Mouse (Mus musculus) neural tube, embryonic 12.5 days (tissue): ENCODE results near the gene Prx. TPM values are rescaled to one million over a fixed set of nuclear protein-coding genes. Genes with fewer than 3 reads are reported as not detected.

ENCODE experiments used
- ATAC-seq: fragments of 200-750 bp; cut with Nextera tagmentation; 2 replicates; pipeline ENCODE4 v1.8.0; 2017; ENCODE audit warnings: low read depth, mild to moderate bottlenecking, moderate TSS enrichment, moderate library complexity; ENCODE audit not compliant: low FRiP score
- H3K27ac ChIP-seq: fragments of 300-500 bp; sonication (generic); 2 replicates; pipeline ENCODE4 v1.5.1; 2016
- H3K27me3 ChIP-seq: fragments of 300-500 bp; sonication (generic); replicated peaks from 2 replicates; pipeline ENCODE4 v1.6.1; 2016; ENCODE audit warnings: mild to moderate bottlenecking
- H3K36me3 ChIP-seq: fragments of 300-500 bp; sonication (generic); 2 replicates; pipeline ENCODE4 v1.6.1; 2016; ENCODE audit warnings: mild to moderate bottlenecking
- H3K4me1 ChIP-seq: fragments of 300-500 bp; sonication (generic); 2 replicates; pipeline ENCODE4 v1.6.1; 2016
- H3K4me2 ChIP-seq: fragments of 300-500 bp; sonication (generic); replicated peaks from 2 replicates; pipeline ENCODE4 v1.6.1; 2016; ENCODE audit warnings: mild to moderate bottlenecking
- H3K4me3 ChIP-seq: fragments of 300-500 bp; sonication (generic); 2 replicates; pipeline ENCODE4 v1.5.1; 2016
- H3K9ac ChIP-seq: fragments of 300-500 bp; sonication (generic); 2 replicates; pipeline ENCODE4 v1.6.1; 2016; ENCODE audit warnings: mild to moderate bottlenecking
- H3K9me3 ChIP-seq: fragments of 300-500 bp; sonication (generic); 2 replicates; pipeline ENCODE4 v1.6.1; 2016; ENCODE audit warnings: mild to moderate bottlenecking
- WGBS: fragments of 180-500 bp; shearing (Covaris S2); methylation state at CpG from one replicate; pipeline ENCODE4 v1.1.7; 2016; 5-methylcytosine and 5-hydroxymethylcytosine counted together
- polyA plus RNA-seq: library from polyadenylated mRNA; unstranded; fragments of >200 nt; fragmentation: Nextera tagmentation; extraction: Ambion mirVana; gene quantifications from 2 replicates; pipeline ENCODE4 v1.2.1, GENCODE M21; 2016

Prx gene
- polyA plus RNA-seq, 1 experiment from 2014 or later: 2.8 TPM

DNA sequence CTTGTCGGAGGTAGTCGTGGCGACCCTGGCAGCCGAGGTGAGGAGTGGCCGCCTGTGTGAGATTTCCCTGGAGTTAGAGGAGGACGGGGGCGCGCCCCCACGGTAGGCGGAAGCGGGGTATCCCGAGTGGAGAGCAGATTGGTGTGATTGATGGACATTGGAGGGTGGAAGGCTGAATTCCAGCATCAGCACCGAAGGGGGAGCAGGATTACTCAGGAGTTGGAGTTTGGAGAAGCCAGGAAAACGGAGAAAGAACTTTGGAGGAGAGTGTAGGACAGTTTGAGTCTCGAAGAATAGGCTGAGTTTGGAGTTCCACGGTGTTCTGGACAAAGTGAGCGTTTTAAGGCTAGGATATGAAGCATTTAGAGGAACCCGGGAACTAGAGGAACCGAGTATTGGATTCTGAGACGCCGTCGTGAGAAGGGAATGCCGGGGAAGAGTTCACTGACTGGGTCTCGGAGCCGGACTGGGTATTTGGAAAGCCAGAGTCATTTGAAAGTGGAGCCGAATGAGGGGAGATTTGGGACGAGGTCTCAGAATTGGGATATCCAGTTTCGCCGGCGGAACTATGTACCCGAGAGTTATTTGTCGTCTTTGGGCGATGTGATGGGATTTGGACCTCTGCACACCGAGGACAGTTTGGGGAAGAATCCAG, 25.2 kb upstream of the Prx start:
- under 1% methylated on average over 34 of the region's 34 CpGs for WGBS
- Histone ChIP-seq H3K9ac (peak overlapping the region; percentile 70), H3K27me3 (no peaks in the 10 kb centered on the region), H3K4me3 (peak overlapping the region; percentile 69), H3K9me3 (no peaks in the 10 kb centered on the region), H3K4me1 (no peaks in the 10 kb centered on the region), H3K27ac (peak overlapping the region; percentile 81), H3K36me3 (peaks cover 14% of the 10 kb centered on the region), H3K4me2 (peak overlapping the region; percentile 76)
- ATAC-seq: no peak; the same call in 1 of the 2 replicates

DNA sequence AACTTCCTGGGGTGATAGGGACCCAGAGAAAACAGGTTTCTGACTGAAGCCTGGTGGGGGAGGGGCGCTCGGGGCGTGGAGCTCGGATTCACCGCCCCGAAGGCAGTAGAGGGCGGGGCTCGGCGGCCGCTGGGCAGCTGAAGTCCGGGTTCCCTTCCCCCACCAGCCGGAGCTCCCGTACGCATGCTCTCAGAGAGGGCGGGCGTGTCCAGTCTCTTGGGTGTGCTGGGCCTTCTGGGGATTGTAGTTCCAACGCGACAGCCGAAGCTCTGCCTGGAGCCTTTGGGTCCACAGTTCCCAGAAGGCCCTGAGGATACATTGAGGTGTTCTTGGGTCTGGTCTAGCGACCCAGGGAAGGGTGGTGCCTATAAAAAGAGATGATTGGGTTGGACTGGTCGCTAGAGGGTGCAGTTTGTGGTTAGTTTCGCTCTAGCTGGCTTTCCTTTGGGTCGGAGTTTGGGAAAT, 24.6 kb upstream of the Prx start:
- WGBS: under 1% methylated on average over 23 of the region's 23 CpGs
- Histone ChIP-seq H3K36me3 (peaks cover 14% of the 10 kb centered on the region), H3K27me3 (no peaks in the 10 kb centered on the region), H3K27ac (no peak overlapping the region), H3K4me2 (peak overlapping the region; percentile 76), H3K9me3 (no peaks in the 10 kb centered on the region), H3K9ac (peak overlapping the region; percentile 70), H3K4me1 (no peaks in the 10 kb centered on the region), H3K4me3 (peak overlapping the region; percentile 69)
- ATAC-seq: peak; percentile 81

DNA sequence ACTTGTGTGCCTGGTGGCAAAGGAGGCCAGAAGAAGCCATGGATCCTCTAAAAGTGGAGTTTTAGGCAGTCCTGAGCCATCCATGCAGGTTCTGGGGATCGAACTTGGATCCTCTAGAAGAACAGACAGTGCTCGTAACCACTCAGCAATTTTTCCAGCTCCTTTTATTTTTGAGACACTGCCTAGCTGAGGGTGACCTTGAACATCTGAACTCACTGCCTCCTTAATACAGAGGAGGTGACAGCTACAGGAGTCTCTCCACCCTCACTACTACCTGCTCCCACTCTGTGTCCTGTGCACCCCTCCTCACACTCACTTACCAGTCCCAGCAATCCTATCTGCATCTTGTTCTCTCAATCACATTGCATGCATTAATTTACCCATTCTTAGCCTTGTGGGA, 23.5 kb upstream of the Prx start:
- no peaks in the 10 kb centered on the region for H3K9me3 ChIP-seq
- H3K4me1 ChIP-seq: no peaks in the 10 kb centered on the region
- no peak overlapping the region for H3K4me3 ChIP-seq
- H3K9ac ChIP-seq: no peak overlapping the region
- ATAC-seq: no peak
- peaks cover 14% of the 10 kb centered on the region for H3K36me3 ChIP-seq
- no peaks in the 10 kb centered on the region for H3K27me3 ChIP-seq
- H3K4me2 ChIP-seq: peak overlapping the region; percentile 76; the same call in 1 of the 2 replicates
- H3K27ac ChIP-seq: no peak overlapping the region
- WGBS: 82% methylated on average over 2 of the region's 2 CpGs

DNA sequence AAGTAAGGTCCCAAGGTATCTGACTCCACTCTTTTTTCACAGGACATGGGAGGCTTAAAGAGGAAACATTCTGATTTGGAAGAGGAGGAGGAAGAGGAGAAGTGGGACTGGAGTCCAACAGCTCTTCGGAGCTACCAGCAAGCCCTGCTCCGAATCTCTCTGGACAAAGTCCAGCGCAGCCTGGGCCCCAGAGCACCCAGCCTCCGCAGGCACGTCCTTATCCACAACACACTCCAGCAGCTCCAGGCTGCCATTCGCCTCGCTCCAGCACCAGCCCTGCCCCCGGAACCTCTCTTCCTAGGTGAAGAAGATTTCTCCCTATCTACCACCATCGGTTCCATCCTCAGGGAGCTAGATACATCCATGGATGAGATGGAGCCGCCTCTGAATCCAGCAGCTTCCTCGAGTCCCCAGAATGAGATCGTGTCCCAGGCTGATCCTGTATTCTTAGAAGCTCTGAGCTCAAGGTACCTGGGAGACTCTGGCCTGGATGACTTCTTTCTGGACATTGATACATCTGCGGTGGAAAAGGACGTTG, 23.0 kb upstream of the Prx start:
- Histone ChIP-seq H3K4me3 (no peak overlapping the region), H3K36me3 (peaks cover 14% of the 10 kb centered on the region), H3K9me3 (no peaks in the 10 kb centered on the region), H3K27me3 (no peaks in the 10 kb centered on the region), H3K27ac (no peak overlapping the region), H3K4me1 (peaks cover 5% of the 10 kb centered on the region; the same call in 1 of the 2 replicates), H3K4me2 (no peak overlapping the region), H3K9ac (no peak overlapping the region)
- no peak for ATAC-seq
- 96% methylated on average over 14 of the region's 14 CpGs for WGBS

DNA sequence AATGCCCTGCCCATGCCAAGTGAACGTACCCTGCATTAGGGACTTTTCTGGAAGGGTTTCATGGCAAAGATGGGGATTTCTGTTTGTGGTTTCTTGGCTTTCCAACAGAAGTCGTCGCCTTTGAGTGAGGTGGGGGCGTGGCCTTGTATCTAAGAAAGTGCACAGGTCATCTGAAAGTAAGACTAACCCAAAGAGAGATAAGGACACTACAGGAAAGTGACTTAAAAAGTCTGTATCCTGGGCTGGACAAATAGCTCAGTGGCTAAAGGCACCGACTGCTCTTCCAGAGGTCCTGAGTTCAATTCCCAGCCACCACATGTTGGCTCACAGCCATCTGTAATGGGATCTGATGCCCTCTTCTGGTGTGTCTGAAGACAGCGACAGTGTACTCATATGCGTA, 20.6 kb upstream of the Prx start:
- ATAC-seq: no peak
- Histone ChIP-seq H3K4me3 (no peak overlapping the region), H3K4me1 (peaks cover 11% of the 10 kb centered on the region; the same call in 1 of the 2 replicates), H3K27me3 (no peaks in the 10 kb centered on the region), H3K4me2 (no peak overlapping the region), H3K27ac (no peak overlapping the region), H3K36me3 (peaks cover 14% of the 10 kb centered on the region), H3K9ac (no peak overlapping the region), H3K9me3 (no peaks in the 10 kb centered on the region)
- WGBS: 86% methylated on average over 7 of the region's 7 CpGs

DNA sequence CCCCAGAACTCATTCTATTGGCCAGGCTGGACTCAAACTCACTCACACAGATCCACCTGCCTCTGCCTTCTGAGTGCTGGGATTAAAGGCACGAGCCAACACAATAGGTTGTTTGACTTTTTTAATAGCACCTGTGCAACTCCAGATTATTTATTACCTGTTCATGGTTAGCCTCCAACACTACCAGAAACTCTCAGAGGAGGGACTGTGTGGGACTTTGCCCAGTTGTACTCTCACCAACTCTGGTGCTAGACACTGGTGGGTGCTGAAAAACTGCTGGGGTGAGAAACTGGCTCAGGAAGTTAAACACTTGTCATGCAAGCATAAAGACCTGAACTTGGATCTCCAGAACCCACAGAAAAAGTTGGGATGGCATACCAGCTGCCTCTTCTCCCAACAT, 19.4 kb upstream of the Prx start:
- Histone ChIP-seq H3K4me3 (no peak overlapping the region), H3K4me2 (no peak overlapping the region), H3K27ac (no peak overlapping the region), H3K9ac (no peak overlapping the region), H3K36me3 (peaks cover 14% of the 10 kb centered on the region), H3K4me1 (peaks cover 11% of the 10 kb centered on the region; the same call in 1 of the 2 replicates), H3K9me3 (no peaks in the 10 kb centered on the region), H3K27me3 (no peaks in the 10 kb centered on the region)
- WGBS: 64% methylated on average over 1 of the region's 1 CpGs
- ATAC-seq: no peak

DNA sequence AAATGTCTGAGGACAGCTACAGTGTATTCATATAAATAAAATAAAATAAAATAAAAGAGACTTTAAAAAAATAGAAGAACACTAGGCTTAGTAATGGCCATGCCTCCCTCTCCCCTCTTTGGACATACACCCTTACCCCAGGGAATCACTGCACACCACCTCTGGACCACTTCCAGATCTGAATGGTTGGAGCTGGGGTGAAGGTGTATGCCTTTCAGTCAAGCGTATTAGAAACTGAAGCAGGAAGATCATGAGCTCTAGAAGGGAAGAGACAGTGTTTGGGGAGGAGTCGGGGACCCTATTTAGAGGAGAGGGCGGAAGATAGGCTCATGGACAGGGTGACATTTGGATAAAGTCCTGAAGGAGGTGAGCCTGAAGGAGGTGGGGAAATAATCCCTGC, 18.6 kb upstream of the Prx start:
- Histone ChIP-seq H3K4me2 (no peak overlapping the region), H3K27ac (no peak overlapping the region), H3K9ac (no peak overlapping the region), H3K27me3 (no peaks in the 10 kb centered on the region), H3K36me3 (peaks cover 14% of the 10 kb centered on the region), H3K4me1 (peaks cover 11% of the 10 kb centered on the region; the same call in 1 of the 2 replicates), H3K4me3 (no peak overlapping the region), H3K9me3 (no peaks in the 10 kb centered on the region)
- ATAC-seq: no peak
- WGBS: 72% methylated on average over 3 of the region's 3 CpGs

DNA sequence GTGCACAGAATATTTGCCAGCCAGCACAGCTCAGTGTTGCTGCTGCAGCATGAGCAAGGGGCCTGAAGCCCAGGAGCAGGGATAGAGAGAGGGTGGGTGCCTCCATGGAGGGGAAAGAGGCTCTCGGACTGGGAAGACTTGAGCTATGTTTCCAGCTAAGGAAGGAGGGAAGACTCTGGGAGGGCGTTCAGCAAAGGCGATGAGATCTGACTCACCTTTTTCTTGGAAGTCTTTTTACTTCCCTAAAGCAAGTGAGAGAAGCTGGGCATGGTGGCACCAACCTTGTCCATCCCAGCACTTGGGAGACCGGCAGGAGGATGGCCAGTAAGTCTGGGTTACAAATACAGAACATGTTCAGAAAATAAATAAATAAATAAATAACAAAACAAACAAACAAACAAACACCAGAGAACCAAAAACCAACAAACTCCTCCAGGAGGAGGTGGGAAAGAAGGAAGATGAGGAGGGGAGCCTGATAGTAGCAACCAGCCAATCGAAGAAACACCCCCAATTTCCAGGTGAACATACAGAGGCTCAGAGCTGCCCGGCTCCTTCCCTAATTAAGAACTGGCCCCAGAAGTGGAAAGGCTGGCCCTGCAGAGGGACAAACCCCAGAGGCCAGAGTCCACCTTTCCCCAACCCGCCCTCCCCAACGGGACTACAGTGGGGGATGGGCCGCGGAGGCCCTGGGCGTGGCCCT, 18.0 kb upstream of the Prx start:
- Histone ChIP-seq H3K36me3 (peaks cover 10% of the 10 kb centered on the region), H3K9me3 (no peaks in the 10 kb centered on the region), H3K27ac (no peak overlapping the region), H3K4me1 (peaks cover 11% of the 10 kb centered on the region; the same call in 1 of the 2 replicates), H3K27me3 (no peaks in the 10 kb centered on the region), H3K4me2 (peak overlapping the region; percentile 64), H3K4me3 (peak overlapping the region; percentile 28), H3K9ac (peak overlapping the region; percentile 49)
- ATAC-seq: no peak
- 12% methylated on average over 11 of the region's 11 CpGs for WGBS

DNA sequence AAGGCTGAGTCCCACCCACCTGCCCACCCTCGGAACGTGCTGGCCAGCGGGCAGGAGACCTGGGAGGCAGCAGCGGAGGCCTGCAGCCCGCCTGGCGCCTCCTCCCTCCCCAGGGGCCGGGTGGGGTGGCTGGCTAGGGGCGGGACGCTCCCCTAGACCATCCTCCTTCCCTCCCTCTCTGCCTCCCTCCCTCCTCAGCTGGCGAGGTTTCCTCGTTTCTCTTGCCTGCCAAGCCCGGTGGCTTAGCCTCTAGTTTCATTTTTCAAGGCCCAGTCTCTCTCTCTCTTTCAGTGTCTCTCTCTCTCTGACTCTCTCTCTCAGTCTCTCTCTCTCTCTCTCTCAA, 17.5 kb upstream of the Prx start:
- peak; percentile 56 for ATAC-seq
- peak overlapping the region; percentile 64 for H3K4me2 ChIP-seq

DNA sequence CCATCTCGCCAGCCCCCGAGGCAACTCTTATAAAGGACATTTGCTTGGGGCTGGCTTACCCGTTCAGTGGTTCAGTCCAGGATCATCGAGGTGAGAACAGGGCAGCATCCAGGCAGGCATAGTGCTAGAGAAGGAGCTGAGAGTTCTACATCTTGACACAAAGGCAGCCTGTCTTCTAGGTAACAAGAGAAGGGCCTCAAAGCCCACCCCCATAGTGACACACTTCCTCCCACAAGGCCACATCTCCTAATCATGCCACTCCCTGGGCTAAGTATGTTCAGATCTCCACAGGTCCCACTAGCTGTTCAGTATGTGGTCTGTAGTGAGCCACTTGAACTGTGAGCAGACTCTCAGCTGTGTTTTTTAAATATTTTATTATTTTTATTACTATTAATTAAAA, 15.3 kb upstream of the Prx start:
- Histone ChIP-seq H3K36me3 (no peaks in the 10 kb centered on the region), H3K9ac (no peak overlapping the region), H3K27ac (no peak overlapping the region), H3K4me3 (no peak overlapping the region), H3K9me3 (no peaks in the 10 kb centered on the region), H3K27me3 (no peaks in the 10 kb centered on the region), H3K4me2 (no peak overlapping the region), H3K4me1 (peaks cover 24% of the 10 kb centered on the region; the same call in 1 of the 2 replicates)
- WGBS: 83% methylated on average over 4 of the region's 4 CpGs
- no peak for ATAC-seq

More for the DNA sequence above, 17.5 kb upstream of the Prx start:
- peak overlapping the region; percentile 28 for H3K4me3 ChIP-seq
- H3K4me1 ChIP-seq: peaks cover 13% of the 10 kb centered on the region; the same call in 1 of the 2 replicates
- no peaks in the 10 kb centered on the region for H3K27me3 ChIP-seq
- H3K27ac ChIP-seq: no peak overlapping the region
- WGBS: 0% methylated on average over 9 of the region's 12 CpGs
- H3K9me3 ChIP-seq: no peaks in the 10 kb centered on the region
- peak overlapping the region; percentile 49 for H3K9ac ChIP-seq
- H3K36me3 ChIP-seq: peaks cover 5% of the 10 kb centered on the region

DNA sequence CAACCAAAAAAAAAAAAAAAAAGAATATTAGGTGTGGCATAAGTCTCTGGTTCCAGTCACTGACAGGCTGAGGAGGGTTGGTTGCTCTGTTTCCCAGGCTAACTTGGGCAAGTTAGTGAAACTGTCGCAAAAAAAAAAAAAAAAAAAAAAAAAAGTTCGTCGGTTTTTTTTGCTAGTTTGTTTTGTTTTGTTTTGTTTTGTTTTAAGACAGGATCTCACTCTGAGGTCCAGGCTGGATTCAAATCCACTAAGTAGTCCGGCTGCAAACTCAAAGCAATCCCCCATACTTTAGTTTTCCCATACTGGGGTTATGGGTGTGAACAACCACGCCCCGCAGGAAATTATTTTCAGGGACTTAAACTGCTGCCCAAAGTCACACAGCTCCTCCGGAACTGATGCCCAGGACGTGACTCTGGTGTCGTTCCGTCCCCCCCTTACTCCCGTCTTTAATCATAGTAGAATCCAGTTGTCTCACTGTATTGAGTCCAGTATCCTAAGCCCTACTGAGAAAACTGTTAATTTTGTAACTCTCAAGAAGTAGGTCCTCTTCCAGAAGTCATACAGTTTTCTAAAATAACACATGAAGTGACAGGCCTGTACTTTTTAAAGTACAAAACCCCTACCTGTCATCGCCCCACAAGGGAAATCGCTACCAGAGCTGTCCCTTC, 12.9 kb upstream of the Prx start:
- H3K4me2 ChIP-seq: peak overlapping the region; percentile 63
- H3K9me3 ChIP-seq: no peaks in the 10 kb centered on the region
- H3K36me3 ChIP-seq: no peaks in the 10 kb centered on the region
- ATAC-seq: no peak
- no peak overlapping the region for H3K27ac ChIP-seq
- H3K4me3 ChIP-seq: peak overlapping the region; percentile 77
- no peaks in the 10 kb centered on the region for H3K27me3 ChIP-seq
- H3K4me1 ChIP-seq: peaks cover 29% of the 10 kb centered on the region
- H3K9ac ChIP-seq: 0 out of 2 replicates have a peak overlapping the region, but pooled peaks have one; percentile 26
- WGBS: 5% methylated on average over 13 of the region's 13 CpGs
